Mouse (Mus musculus): ENCODE measurements around the gene Ppp2r1a. TPM values are rescaled to one million over a fixed set of nuclear protein-coding genes. Genes with fewer than 3 reads are reported as not detected.

Gene Ppp2r1a
- polyA plus RNA-seq, 1 experiment from 2014 or later = 217 TPM

DNA sequence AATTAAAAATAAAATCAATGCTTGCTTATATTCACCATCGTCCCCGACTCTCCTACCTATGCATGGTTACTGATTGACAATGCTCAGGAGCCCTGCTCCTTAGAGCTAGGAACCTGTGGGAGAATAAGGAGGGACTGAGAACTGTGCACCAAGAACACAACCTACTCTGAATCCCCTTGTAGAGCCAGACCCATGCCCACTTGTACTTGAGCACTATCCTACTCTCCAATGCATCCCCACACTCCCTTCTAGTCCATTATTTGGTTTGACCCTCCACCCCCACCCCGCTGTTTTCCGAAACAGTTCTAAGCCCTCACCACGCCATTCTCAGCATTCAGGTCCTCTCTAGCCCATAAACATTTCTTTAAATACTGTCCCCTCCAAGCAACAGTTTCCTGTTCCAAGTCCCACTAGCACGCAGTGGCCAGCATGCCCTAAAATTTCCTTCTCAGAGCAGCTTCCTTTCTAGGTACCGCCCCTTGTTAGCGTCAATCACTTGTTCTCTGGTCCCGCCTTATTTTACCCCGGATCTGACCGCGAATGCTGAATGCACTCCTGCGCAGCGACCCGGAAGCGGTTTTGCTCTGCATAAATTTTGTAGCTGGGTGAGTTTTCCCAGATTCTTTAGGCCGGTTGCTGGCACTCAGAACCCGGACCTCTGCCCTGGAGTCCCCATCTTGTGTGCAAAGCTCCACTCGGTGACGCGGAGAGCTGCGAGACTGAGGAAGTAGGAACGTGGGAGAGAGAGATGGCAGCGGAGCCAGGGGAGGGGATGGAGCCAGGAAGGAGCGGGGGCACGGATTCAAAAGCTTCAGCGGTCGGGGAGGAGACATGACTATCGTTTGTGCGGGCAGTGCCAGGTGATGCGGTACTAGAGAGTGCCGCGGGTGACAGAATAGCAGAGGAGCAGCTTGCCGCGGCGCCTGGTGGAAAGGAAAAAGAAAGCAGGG is 63.5 kb downstream of the Ppp2r1a start, which contains the start of gene Zfp160:
TSS of gene Zfp160 (plus strand) at position 522 of the 950 bp plus-strand sequence.
- DNase-seq (ENCODE audit: low spot score) (peak; percentile 88), ATAC-seq (ENCODE audit: low FRiP score, low TSS enrichment) (peak; percentile 99)
- H3K27me3 ChIP-seq (ENCODE audit: control insufficient read depth, insufficient read depth, low read length) = no peaks in the 10 kb centered on the region
- H3K4me2 ChIP-seq (replicated peaks; ENCODE audit: low read depth) = peak within 1 kb of the TSS; percentile 74
- H3K27ac ChIP-seq (replicated peaks) = peak within 1 kb of the TSS; percentile 97
- peak within 1 kb of the TSS; percentile 81 for H3K4me3 ChIP-seq (ENCODE audit: low read depth, low read length)
- H3K36me3 ChIP-seq (ENCODE audit: control insufficient read depth, insufficient read depth, low read length) = peaks cover 8% of the 10 kb centered on the region; the same call in 1 of the 2 replicates
- 0 out of 2 replicates have a peak, but pooled peaks cover 2% of the 10 kb centered on the region for H3K4me1 ChIP-seq (replicated peaks; ENCODE audit: control insufficient read depth, insufficient read depth)
- WGBS = 5% methylated on average over 36 of the region's 36 CpGs
- TF ChIP-seq EP300 (optimal IDR thresholded peaks at IDR 0.05) (no peak), CTCF (IDR thresholded peaks at IDR 0.05; ENCODE audit: low read depth) (peak; percentile 19; the same call in 1 of the 2 replicates)
- no peaks in the 10 kb centered on the region for H3K9me3 ChIP-seq (ENCODE audit: control insufficient read depth, low read length)
- peak within 1 kb of the TSS; percentile 92 for H3K9ac ChIP-seq (ENCODE audit: low read length)

DNA sequence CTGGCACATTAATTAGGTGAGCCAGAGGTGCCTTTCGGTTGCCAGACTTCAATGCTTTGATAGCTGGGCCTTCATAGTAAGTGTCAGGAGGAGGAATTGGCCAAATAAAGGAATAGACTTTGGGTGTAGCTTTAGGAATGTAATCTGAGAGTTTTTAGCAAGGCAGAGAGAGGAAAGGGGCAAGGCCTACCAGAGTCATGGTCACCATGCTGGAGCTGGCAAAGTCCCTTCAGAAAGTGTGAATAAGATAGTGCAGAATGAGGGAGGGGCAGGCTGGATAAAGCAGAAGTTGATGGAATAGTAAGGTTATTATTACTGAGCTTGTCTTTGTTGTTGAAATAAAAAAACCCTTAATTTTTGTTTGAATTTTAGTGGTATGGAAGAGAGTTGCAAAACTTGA is 64.6 kb downstream of the Ppp2r1a start:
- peak overlapping the region; percentile 74 for H3K4me2 ChIP-seq (replicated peaks; ENCODE audit: low read depth)
- TF ChIP-seq CTCF (IDR thresholded peaks at IDR 0.05; ENCODE audit: low read depth) (no peak), EP300 (optimal IDR thresholded peaks at IDR 0.05) (no peak)
- peaks cover 8% of the 10 kb centered on the region; the same call in 1 of the 2 replicates for H3K36me3 ChIP-seq (ENCODE audit: control insufficient read depth, insufficient read depth, low read length)
- DNase-seq (ENCODE audit: low spot score) (no peak), ATAC-seq (ENCODE audit: low FRiP score, low TSS enrichment) (no peak)
- WGBS = 15% methylated on average over 1 of the region's 1 CpGs
- peak overlapping the region; percentile 92 for H3K9ac ChIP-seq (ENCODE audit: low read length)
- H3K9me3 ChIP-seq (ENCODE audit: control insufficient read depth, low read length) = no peaks in the 10 kb centered on the region
- H3K4me1 ChIP-seq (replicated peaks; ENCODE audit: control insufficient read depth, insufficient read depth) = 0 out of 2 replicates have a peak, but pooled peaks cover 2% of the 10 kb centered on the region
- H3K27ac ChIP-seq (replicated peaks) = peak overlapping the region; percentile 97
- H3K4me3 ChIP-seq (ENCODE audit: low read depth, low read length) = peak overlapping the region; percentile 81
- H3K27me3 ChIP-seq (ENCODE audit: control insufficient read depth, insufficient read depth, low read length) = no peaks in the 10 kb centered on the region

Other genes with a start within 250 kb of the Ppp2r1a start
- gene Vmn1r227, start 215.5 kb upstream of the Ppp2r1a start, polyA plus RNA-seq (2015; fragmentation: Nextera tagmentation; extraction: Ambion mirVana) = not detected in 2 replicates
- not detected in 2 replicates for gene Vmn1r228, start 159.2 kb upstream of the Ppp2r1a start, polyA plus RNA-seq (2015; fragmentation: Nextera tagmentation; extraction: Ambion mirVana)
- gene Vmn1r229, start 133.8 kb upstream of the Ppp2r1a start, polyA plus RNA-seq (2015; fragmentation: Nextera tagmentation; extraction: Ambion mirVana) = 0.07 TPM in 1 of 2 replicates, not detected in the other
- gene Vmn1r230, start 104.9 kb upstream of the Ppp2r1a start, polyA plus RNA-seq (2015; fragmentation: Nextera tagmentation; extraction: Ambion mirVana) = not detected in 2 replicates
- not detected in 2 replicates for gene Vmn1r231, start 40.2 kb upstream of the Ppp2r1a start, polyA plus RNA-seq (2015; fragmentation: Nextera tagmentation; extraction: Ambion mirVana)
- not detected in 2 replicates for gene Vmn1r232, start 25.6 kb upstream of the Ppp2r1a start, polyA plus RNA-seq (2015; fragmentation: Nextera tagmentation; extraction: Ambion mirVana)
- 0.05 TPM in 1 of 2 replicates, not detected in the other for gene Vmn1r233, start 51.2 kb downstream of the Ppp2r1a start, polyA plus RNA-seq (2015; fragmentation: Nextera tagmentation; extraction: Ambion mirVana)
- gene Zfp160, start 63.6 kb downstream of the Ppp2r1a start, polyA plus RNA-seq (2015; fragmentation: Nextera tagmentation; extraction: Ambion mirVana) = 6.4 and 6.5 TPM in 2 replicates

Measured in stomach, postnatal 0 days (tissue).